Mouse (Mus musculus) brain, adult 2 months (tissue): ENCODE results near the gene Tert.

ENCODE experiments used
- DNase-seq: peaks from one replicate; pipeline ENCODE4 v3.0.0; 2011; ENCODE audit warnings: low read depth, low spot score

Gene Tert

GRCm38 (mm10) chr13:73626745-73627549, at the start of gene Tert:
Gene Tert (plus strand): TSS chr13:73626911.
- DNase-seq: no peak

- DNase-seq: no peak
Observed at GRCm38 (mm10) chr13:73577277-73577676, 49.4 kb upstream of the Tert start.

DNA sequence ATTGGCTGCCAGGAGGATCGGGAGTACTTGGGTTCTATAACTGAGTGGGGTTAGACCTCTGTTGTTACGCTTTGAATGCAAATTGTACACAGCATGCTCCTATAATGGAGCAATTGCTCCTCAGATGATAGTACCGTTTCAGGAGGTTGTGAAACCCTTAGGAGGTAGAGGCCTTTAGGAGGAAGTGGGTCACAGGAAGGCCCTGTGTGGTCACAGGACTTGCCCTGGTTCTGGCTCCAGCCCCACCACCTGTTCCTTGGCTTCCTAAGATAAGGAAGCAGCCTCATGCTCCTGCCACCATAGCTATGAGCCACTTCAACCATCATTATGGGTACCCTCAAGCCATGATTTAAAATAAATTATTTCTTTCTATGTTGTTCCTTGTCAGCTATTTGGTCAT, 35.2 kb upstream of the Tert start:
- DNase-seq: no peak

DNA sequence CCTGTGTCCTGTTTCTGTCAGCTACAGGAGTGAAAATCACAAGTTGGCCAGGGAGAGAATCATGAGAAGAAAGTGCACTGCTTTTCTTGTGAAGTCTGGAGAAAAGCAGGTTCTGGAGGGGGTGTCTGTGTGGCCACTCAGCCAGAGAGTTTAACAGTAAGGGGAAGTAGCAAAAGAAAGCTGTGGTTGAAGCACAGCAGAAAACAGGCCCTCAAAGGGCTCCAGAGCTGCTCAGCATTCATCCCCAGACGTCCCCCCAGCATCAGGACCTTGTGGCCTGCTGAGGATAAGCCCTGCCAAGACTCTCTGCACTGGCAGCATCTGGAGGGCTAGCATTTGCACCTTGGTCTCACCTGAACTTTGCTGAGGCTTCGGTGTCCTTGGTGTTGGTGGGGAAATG, 34.2 kb upstream of the Tert start:
- no peak for DNase-seq

- DNase-seq: no peak
Observed at GRCm38 (mm10) chr13:73596276-73596675, 30.4 kb upstream of the Tert start.

GRCm38 (mm10) chr13:73600217-73600616, 26.5 kb upstream of the Tert start:
- DNase-seq: no peak

- DNase-seq: no peak
Observed at GRCm38 (mm10) chr13:73603046-73603445, 23.7 kb upstream of the Tert start.

DNA sequence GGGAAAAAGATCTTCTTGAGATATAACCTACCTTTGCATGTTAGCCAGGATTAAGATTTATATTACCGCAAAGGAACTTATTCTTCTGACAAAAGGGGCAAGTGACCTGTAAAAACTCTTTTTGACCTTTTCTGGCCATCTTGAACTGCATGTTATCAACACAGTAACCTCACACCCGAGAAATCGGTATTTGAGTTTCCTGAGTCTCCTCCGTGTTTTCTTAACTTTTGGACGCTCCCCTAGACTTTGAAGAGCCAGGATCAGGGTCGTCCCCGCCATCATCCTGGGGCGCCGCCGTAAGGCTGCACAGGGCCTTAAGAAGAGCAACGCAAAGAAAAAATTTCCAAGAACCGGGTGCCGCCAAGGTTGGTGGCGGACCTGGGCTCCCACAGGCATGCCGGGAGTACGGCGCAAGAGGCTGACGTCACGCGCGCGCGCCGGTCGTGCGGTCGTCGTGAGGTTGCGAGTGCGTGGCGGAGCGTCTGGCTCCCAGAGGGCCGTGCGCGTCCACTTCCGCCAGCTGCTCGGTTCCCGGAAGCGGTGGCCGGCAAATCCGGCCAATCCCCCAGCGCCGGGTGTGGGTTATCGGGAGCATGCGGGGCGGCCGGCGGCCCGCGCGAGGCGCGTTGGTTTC, 23.1 kb upstream of the Tert start, which contains the start of gene Clptm1l:
Gene Clptm1l, plus strand, starts transcription at position 485 of the 634 bp plus-strand sequence.
- DNase-seq: peak; percentile 99

DNA sequence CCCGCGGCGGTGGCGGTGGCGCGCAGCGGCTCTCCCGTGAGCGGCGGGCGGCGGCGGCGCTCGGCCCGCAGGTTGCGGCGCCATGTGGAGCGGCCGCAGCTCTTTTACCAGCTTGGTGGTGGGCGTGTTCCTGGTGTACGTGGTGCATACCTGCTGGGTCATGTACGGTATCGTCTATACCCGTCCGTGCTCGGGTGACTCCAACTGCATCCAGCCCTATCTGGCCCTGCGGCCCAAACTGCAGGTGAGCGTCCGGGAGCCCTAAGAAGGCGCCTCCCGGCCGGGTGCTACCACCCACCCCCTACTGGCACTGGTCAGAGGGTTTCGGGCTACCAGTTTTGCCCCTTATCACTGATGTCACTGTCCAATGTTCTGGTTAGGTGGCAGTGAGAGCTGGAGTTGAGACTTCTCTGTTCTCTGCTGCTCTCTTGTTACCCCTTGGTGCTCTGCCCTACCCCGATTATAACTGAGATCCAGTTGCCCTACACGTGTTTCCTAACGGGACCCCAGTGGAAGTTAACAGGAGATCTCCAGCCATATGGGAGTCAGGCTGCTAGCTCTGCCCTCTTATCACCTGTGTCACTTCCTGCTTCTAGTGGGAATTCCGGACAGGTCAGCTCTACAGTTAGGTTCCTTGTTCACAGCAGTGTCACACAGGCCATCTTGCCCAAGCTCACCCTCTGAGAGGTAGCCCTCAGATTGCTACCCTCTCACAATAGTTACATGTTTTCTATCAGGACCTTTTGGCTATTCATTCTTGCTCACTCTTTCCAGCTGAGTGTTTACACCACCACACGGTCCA, 22.4 kb upstream of the Tert start:
- DNase-seq: no peak

GRCm38 (mm10) chr13:73618406-73618805, 8.3 kb upstream of the Tert start:
- peak; percentile 12 for DNase-seq

DNA sequence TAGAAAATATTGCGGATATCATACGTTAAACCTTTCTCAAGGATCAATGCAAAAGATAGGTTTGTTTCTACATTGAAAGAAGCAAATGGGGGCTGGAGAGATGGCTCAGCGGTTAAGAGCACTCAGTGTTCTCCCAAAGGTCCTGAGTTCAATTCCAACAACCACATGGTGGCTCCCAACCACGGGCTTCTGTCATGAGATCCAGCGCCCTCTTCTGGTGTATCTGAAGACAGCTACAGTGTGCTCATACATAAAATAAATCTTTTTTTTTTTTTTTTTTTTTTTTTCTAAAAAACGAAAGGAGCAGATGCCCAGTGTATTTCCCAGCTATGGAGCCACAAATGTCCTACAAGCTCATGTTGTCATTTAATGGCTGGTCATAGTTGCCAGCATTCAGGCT, 6.1 kb upstream of the Tert start:
- peak; percentile 65 for DNase-seq

- DNase-seq: peak; percentile 60
Observed at GRCm38 (mm10) chr13:73626410-73626744, 334 bp upstream of the Tert start.

- DNase-seq: peak; percentile 27
Observed at GRCm38 (mm10) chr13:73628586-73629113, 1.9 kb downstream of the Tert start.

DNA sequence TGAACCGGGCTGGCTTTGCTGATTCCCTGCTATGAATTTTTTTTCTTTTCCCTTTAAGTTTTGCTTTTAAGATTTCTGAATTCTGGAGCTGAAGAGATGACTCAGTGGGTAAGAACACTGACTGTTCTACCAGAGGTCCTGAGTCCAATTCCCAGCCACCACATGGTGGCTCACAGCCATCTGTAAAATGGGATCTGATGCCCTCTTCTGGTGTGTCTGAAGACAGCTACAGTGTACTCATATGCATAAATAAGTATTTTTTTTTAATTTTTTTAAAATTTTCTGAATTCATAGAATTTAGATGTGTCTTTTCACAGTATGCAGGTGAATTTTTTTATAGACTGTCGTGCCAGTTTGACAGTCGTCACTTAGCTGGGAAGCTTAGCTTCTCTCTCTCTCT, 5.1 kb downstream of the Tert start:
- peak; percentile 33 for DNase-seq

GRCm38 (mm10) chr13:73637826-73638225, 11.1 kb downstream of the Tert start:
- no peak for DNase-seq

DNA sequence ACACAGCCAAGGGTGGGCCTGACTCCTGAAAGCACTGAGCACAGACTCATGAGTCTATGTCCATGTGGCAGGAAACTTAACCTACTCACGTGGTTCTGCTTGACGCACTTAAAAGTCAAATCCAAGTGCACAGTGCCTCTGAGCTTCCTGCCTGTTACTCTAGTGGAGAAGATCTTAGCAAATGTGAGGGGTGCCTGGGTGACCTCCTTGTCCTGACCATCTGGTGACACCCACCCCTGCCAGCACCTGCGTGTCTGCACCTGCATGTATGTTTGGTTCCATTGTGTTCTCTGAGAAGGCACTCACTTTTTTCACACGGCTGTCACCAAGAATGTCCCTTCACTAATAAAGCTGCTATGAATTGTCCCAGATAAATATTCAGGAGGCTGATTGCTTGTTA, 14.6 kb downstream of the Tert start:
- DNase-seq: no peak

- peak; percentile 79 for DNase-seq
Observed at GRCm38 (mm10) chr13:73646397-73647087, 19.8 kb downstream of the Tert start.

- DNase-seq: no peak
Observed at GRCm38 (mm10) chr13:73653266-73653665, 26.6 kb downstream of the Tert start.

DNA sequence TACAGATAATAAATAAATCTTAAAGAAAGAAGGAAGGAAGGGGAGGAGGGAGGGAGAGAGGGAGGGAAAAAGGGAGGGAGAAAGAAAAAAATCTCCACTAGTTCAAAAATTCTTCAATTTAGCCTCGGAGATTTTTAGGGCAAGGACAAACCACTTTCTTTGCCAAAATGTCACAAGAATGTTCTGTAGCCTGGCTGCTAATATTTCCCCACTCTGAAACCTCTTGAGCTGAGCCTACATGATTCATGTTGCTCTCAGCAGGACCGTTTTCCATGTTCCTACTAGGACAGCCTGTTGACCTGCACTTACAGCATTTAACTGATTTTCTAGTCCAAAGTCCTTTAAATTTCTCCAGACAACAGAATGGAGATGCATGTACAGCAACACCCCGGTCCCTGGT, 28.3 kb downstream of the Tert start:
- no peak for DNase-seq

- peak; percentile 6 for DNase-seq
Observed at GRCm38 (mm10) chr13:73658953-73659352, 32.2 kb downstream of the Tert start.

- no peak for DNase-seq
Observed at GRCm38 (mm10) chr13:73660163-73660695, 33.5 kb downstream of the Tert start.
